Mouse (Mus musculus) layer of hippocampus, adult 8-10 months (tissue): ENCODE measurements around the gene Nat8f2. TPM values are rescaled to one million over a fixed set of nuclear protein-coding genes. Genes with fewer than 3 reads are reported as not detected.

Experiments
- DNase-seq, 2 experiments: peaks; one replicate each; pipeline ENCODE4 v3.0.0; 2022; ENCODE audit warnings: low spot score in 2 of 2
- total RNA-seq, 4 experiments: library from RNA; stranded (reverse); gene quantifications; 2 replicates each; pipeline ENCODE4 v1.2.4; 2022

Gene Nat8f2
- total RNA-seq, 4 experiments from 2014 or later = 2.7 to 4.0 (median 3.3) TPM

DNA sequence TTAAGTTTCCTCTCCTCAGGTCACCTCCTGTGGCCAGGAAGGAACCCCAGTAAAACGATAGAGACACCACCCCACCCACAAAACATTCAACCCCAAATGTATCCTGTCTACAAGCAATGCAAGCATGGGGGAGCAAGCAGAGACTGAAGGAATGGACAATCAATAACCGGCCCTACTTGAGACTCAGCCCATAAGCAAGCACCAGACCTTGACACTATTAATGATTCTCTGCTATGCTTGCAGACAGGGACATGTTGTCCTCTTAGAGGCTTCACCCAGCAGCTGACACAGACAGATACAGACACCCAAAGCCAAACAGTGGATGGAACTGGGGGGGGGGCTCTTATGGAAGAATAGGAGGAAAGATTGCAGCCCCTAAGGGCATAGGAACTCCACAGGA is 43.1 kb downstream of the Nat8f2 start:
- no peak for DNase-seq

DNA sequence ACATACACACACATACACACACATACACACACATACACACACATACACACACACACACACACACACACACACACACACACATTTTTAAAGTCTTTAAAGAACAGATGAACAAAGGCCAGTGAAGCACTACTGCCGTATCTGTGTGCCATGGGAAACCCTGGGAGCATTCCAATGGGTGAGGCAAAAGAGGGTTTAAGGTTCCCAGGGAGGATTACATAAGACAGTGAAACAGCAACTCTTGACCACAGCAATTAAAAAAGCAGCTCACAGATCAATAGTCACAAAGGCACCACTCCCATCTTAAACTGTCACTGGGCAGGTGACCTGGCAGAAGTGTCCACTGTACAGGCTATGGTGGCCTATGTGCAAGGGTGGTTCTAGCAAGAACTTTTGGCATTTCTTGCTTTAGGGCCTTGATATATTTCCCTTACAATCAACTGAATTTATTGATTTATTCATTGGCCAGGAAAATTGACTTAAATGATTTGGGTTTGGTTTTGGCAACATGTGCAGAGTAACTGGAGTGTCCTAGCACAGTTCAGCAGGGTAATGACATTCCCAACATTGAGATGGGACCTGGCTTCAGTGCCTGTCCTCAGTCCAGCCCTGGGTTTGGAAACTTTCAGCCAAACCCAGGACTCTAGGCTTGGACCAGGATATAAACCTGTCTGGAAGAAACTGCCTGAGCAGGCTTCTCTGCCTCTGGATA is 45.4 kb downstream of the Nat8f2 start:
- DNase-seq = no peak

DNA sequence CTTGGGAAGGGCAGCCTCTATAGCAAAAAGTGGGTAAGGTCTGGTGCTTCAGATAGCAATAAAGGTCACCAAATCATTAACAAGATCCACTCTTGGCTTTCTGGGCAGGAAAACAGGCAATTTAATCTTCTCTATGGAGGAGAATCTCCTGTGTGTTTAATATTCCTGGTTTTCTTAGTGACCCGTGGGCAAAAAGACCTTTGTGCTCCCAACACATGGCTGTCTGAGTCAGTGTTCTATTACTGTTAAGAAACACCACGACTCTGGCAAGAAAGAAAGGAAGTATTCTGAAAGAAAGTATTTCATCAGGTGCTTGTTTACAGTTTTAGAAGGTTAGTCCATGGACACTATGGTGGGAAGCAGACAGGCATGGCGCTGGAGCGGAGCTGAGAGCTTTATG is 46.7 kb downstream of the Nat8f2 start:
- no peak for DNase-seq

DNA sequence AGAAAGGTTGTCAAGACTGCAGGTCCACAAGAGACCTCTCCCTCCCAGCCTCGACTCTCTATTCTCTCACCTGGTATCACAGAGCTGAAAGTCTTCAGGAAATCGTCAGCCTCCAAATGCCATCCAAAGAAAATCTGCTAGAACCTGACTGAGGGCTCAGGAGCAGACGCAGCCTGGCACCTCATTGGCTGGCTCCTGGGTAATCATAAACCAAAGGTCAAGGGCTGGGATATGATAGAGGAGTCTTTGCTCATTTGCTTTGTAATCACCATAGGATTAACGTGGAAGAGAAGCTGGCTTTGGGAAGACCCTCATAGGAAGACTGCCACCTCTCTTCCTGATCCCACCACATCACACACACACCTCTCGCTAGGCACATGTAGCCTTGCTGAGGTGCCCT is 48.1 kb downstream of the Nat8f2 start, which contains the start of the genes Nat8f6 and Nat8f5:
Gene Nat8f6, minus strand, starts transcription at position 118 of the 400 bp plus-strand sequence.
Gene Nat8f5, minus strand, starts transcription at position 136 of the 400 bp plus-strand sequence.
- no peak for DNase-seq

DNA sequence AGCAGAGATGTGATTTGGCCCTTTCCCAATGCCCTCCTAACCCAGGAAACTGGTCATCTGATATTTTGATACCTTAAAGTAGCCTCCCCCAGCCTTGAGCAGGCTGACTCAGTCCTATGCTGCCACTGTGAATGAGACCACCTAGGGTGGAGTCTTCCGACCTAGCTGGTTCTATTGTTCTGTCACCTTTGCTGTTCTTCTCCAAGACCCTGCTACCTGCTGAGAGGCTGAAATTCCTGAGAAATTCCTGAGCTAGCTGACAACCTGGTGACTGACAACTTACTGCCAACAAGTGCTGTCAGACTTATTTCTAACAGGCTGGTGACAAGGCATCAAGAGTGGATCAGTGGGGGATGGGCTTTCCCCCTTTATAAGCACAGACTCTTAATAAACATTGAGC is 50.6 kb downstream of the Nat8f2 start:
- no peak for DNase-seq

Other genes with a start within 250 kb of the Nat8f2 start
- 1 to 10 TPM; 4.1 to 5.6 (median 4.7) TPM for gene Nat8f7, start 156.0 kb downstream of the Nat8f2 start, total RNA-seq
- 1 to 10 TPM; 2.8 to 4.6 (median 3.5) TPM for gene Nat8f3, start 103.4 kb downstream of the Nat8f2 start, total RNA-seq
- gene Nat8f6, start 48.2 kb downstream of the Nat8f2 start, total RNA-seq = 1 to 10 TPM in 3 of 4 experiments, under 1 TPM in 1; 0.56 to 3.3 (median 2.6) TPM
- gene Nat8f5, start 48.2 kb downstream of the Nat8f2 start, total RNA-seq = 10 to 100 TPM in 1 of 4 experiments, 1 to 10 TPM in 3; 6.3 to 10.0 (median 7.3) TPM
- 1 to 10 TPM; 4.1 to 7.1 (median 4.9) TPM for gene Nat8, start 37.1 kb downstream of the Nat8f2 start, total RNA-seq
- gene Nat8f4, start 35.7 kb upstream of the Nat8f2 start, total RNA-seq = 1 to 10 TPM; 6.0 to 10.0 (median 8.9) TPM
- 100 to 1,000 TPM in 1 of 4 experiments, 10 to 100 TPM in 3; 65.5 to 103 (median 79.0) TPM for gene Tprkb, start 42.7 kb upstream of the Nat8f2 start, total RNA-seq
- gene Nat8f1, start 46.5 kb upstream of the Nat8f2 start, total RNA-seq = 10 to 100 TPM; 22.5 to 35.0 (median 27.1) TPM
- gene Dusp11, start 92.5 kb upstream of the Nat8f2 start, total RNA-seq = 100 to 1,000 TPM in 1 of 4 experiments, 10 to 100 TPM in 3; 67.2 to 128 (median 86.1) TPM
- not detected for gene Figla, start 147.0 kb upstream of the Nat8f2 start, total RNA-seq
- 100 to 1,000 TPM; 231 to 268 (median 258) TPM for gene Add2, start 159.5 kb upstream of the Nat8f2 start, total RNA-seq